Mouse (Mus musculus) liver, embryonic 12.5 days (tissue): Measurements from ENCODE around the gene Gse1. TPM values are rescaled to one million over a fixed set of nuclear protein-coding genes. Genes with fewer than 3 reads are reported as not detected.

Source experiments
- ATAC-seq: fragments of 200-750 bp; cut with Nextera tagmentation; 2 replicates; pipeline ENCODE4 v1.8.0; 2017; ENCODE audit warnings: moderate number of reproducible peaks, mild to moderate bottlenecking, moderate library complexity
- H3K27ac ChIP-seq: fragments of 300-500 bp; sonication (generic); 2 replicates; pipeline ENCODE4 v1.5.1; 2016; ENCODE audit warnings: mild to moderate bottlenecking
- H3K27me3 ChIP-seq: fragments of 300-500 bp; sonication (generic); replicated peaks from 2 replicates; pipeline ENCODE4 v1.6.1; 2016; ENCODE audit warnings: mild to moderate bottlenecking, moderate library complexity
- H3K36me3 ChIP-seq: fragments of 300-500 bp; sonication (generic); 2 replicates; pipeline ENCODE4 v1.6.1; 2016; ENCODE audit warnings: mild to moderate bottlenecking, moderate library complexity
- H3K4me1 ChIP-seq: fragments of 300-500 bp; sonication (generic); 2 replicates; pipeline ENCODE4 v1.6.1; 2016
- H3K4me2 ChIP-seq: fragments of 300-500 bp; sonication (generic); 2 replicates; pipeline ENCODE4 v1.6.1; 2016; ENCODE audit warnings: mild to moderate bottlenecking, moderate library complexity
- H3K4me3 ChIP-seq: fragments of 300-500 bp; sonication (generic); 2 replicates; pipeline ENCODE4 v1.5.1; 2016; ENCODE audit warnings: mild to moderate bottlenecking, moderate library complexity
- H3K9ac ChIP-seq: fragments of 300-500 bp; sonication (generic); 2 replicates; pipeline ENCODE4 v1.6.1; 2016; ENCODE audit warnings: mild to moderate bottlenecking, moderate library complexity
- H3K9me3 ChIP-seq: fragments of 300-500 bp; sonication (generic); replicated peaks from 2 replicates; pipeline ENCODE4 v1.6.1; 2016; ENCODE audit warnings: mild to moderate bottlenecking, moderate library complexity
- WGBS: fragments of 180-500 bp; shearing (Covaris S2); methylation state at CpG from one replicate; pipeline ENCODE4 v1.1.7; 2016; ENCODE audit not compliant: insufficient replicate concordance; 5-methylcytosine and 5-hydroxymethylcytosine counted together
- polyA plus RNA-seq: library from polyadenylated mRNA; unstranded; fragments of >200 nt; fragmentation: Nextera tagmentation; extraction: Ambion mirVana; gene quantifications from 2 replicates; pipeline ENCODE4 v1.2.1, GENCODE M21; 2016

The Gse1 gene
- polyA plus RNA-seq, 1 experiment from 2014 or later = 15.9 TPM

- H3K4me3 ChIP-seq = no peak overlapping the region
- no peak overlapping the region; the same call in 1 of the 2 replicates for H3K27ac ChIP-seq
- H3K4me2 ChIP-seq = no peak overlapping the region
- H3K4me1 ChIP-seq = peaks cover 100% of the 10 kb centered on the region
- WGBS = 53% methylated on average over 2 of the region's 2 CpGs
- H3K27me3 ChIP-seq = no peaks in the 10 kb centered on the region
- H3K9ac ChIP-seq = no peak overlapping the region
- H3K9me3 ChIP-seq = no peaks in the 10 kb centered on the region
- H3K36me3 ChIP-seq = peaks cover 30% of the 10 kb centered on the region
- ATAC-seq = no peak
Measured at GRCm38 (mm10) chr8:120506562-120506961, 278.3 kb downstream of the Gse1 start.

GRCm38 (mm10) chr8:120507290-120507689 lies 279.0 kb downstream of the Gse1 start:
- ATAC-seq = no peak
- no peaks in the 10 kb centered on the region for H3K27me3 ChIP-seq
- no peak overlapping the region for H3K27ac ChIP-seq
- H3K4me1 ChIP-seq = peaks cover 100% of the 10 kb centered on the region
- 86% methylated on average over 9 of the region's 9 CpGs for WGBS
- H3K4me3 ChIP-seq = no peak overlapping the region
- H3K4me2 ChIP-seq = no peak overlapping the region
- no peak overlapping the region for H3K9ac ChIP-seq
- H3K9me3 ChIP-seq = no peaks in the 10 kb centered on the region
- H3K36me3 ChIP-seq = peaks cover 38% of the 10 kb centered on the region

GRCm38 (mm10) chr8:120509136-120510034 lies 281.1 kb downstream of the Gse1 start:
- Histone ChIP-seq H3K9me3 (no peaks in the 10 kb centered on the region), H3K9ac (peak overlapping the region; percentile 49), H3K27ac (peak overlapping the region; percentile 69), H3K4me1 (peaks cover 100% of the 10 kb centered on the region), H3K4me2 (peak overlapping the region; percentile 63), H3K27me3 (no peaks in the 10 kb centered on the region), H3K36me3 (peaks cover 58% of the 10 kb centered on the region), H3K4me3 (peak overlapping the region; percentile 35)
- ATAC-seq = peak; percentile 73
- WGBS = 13% methylated on average over 21 of the region's 21 CpGs

GRCm38 (mm10) chr8:120510035-120510416 lies 281.8 kb downstream of the Gse1 start:
- ATAC-seq = 0 out of 2 replicates have a peak, but pooled peaks have one; percentile 16
- Histone ChIP-seq H3K4me2 (peak overlapping the region; percentile 63), H3K36me3 (peaks cover 64% of the 10 kb centered on the region), H3K9ac (0 out of 2 replicates have a peak overlapping the region, but pooled peaks have one; percentile 25), H3K27ac (peak overlapping the region; percentile 69), H3K27me3 (no peaks in the 10 kb centered on the region), H3K4me1 (peaks cover 100% of the 10 kb centered on the region), H3K4me3 (no peak overlapping the region), H3K9me3 (no peaks in the 10 kb centered on the region)
- WGBS = 10% methylated on average over 6 of the region's 6 CpGs

GRCm38 (mm10) chr8:120510863-120511457 lies 282.7 kb downstream of the Gse1 start:
- H3K4me2 ChIP-seq = no peak overlapping the region; the same call in 1 of the 2 replicates
- H3K4me3 ChIP-seq = no peak overlapping the region
- H3K9me3 ChIP-seq = no peaks in the 10 kb centered on the region
- 0 out of 2 replicates have a peak overlapping the region, but pooled peaks have one; percentile 25 for H3K9ac ChIP-seq
- peaks cover 100% of the 10 kb centered on the region for H3K4me1 ChIP-seq
- peak overlapping the region; percentile 46 for H3K27ac ChIP-seq
- peaks cover 64% of the 10 kb centered on the region for H3K36me3 ChIP-seq
- no peak for ATAC-seq
- WGBS = 29% methylated on average over 5 of the region's 5 CpGs
- H3K27me3 ChIP-seq = no peaks in the 10 kb centered on the region

GRCm38 (mm10) chr8:120511737-120512136 lies 283.5 kb downstream of the Gse1 start:
- H3K36me3 ChIP-seq = peaks cover 60% of the 10 kb centered on the region
- no peak overlapping the region for H3K4me3 ChIP-seq
- 57% methylated on average over 8 of the region's 8 CpGs for WGBS
- H3K9me3 ChIP-seq = no peaks in the 10 kb centered on the region
- H3K4me1 ChIP-seq = peaks cover 100% of the 10 kb centered on the region
- no peak overlapping the region for H3K9ac ChIP-seq
- no peaks in the 10 kb centered on the region for H3K27me3 ChIP-seq
- no peak overlapping the region for H3K4me2 ChIP-seq
- ATAC-seq = no peak
- 0 out of 2 replicates have a peak overlapping the region, but pooled peaks have one; percentile 46 for H3K27ac ChIP-seq

GRCm38 (mm10) chr8:120512326-120512725 lies 284.1 kb downstream of the Gse1 start:
- no peak overlapping the region for H3K4me2 ChIP-seq
- H3K4me3 ChIP-seq = no peak overlapping the region
- no peaks in the 10 kb centered on the region for H3K9me3 ChIP-seq
- H3K27me3 ChIP-seq = no peaks in the 10 kb centered on the region
- ATAC-seq = no peak
- H3K9ac ChIP-seq = no peak overlapping the region
- peaks cover 54% of the 10 kb centered on the region for H3K36me3 ChIP-seq
- WGBS = 73% methylated on average over 11 of the region's 11 CpGs
- peaks cover 100% of the 10 kb centered on the region for H3K4me1 ChIP-seq
- H3K27ac ChIP-seq = peak overlapping the region; percentile 15; the same call in 1 of the 2 replicates

GRCm38 (mm10) chr8:120513145-120513544 lies 284.9 kb downstream of the Gse1 start:
- H3K4me3 ChIP-seq = no peak overlapping the region
- peak overlapping the region; percentile 38; the same call in 1 of the 2 replicates for H3K27ac ChIP-seq
- peaks cover 100% of the 10 kb centered on the region for H3K4me1 ChIP-seq
- peak overlapping the region; percentile 1; the same call in 1 of the 2 replicates for H3K9ac ChIP-seq
- H3K9me3 ChIP-seq = no peaks in the 10 kb centered on the region
- H3K4me2 ChIP-seq = peak overlapping the region; percentile 27
- H3K36me3 ChIP-seq = peaks cover 52% of the 10 kb centered on the region
- no peak for ATAC-seq
- H3K27me3 ChIP-seq = no peaks in the 10 kb centered on the region
- WGBS = 66% methylated on average over 6 of the region's 6 CpGs

- Histone ChIP-seq H3K4me2 (peak overlapping the region; percentile 27), H3K36me3 (peaks cover 52% of the 10 kb centered on the region), H3K27ac (peak overlapping the region; percentile 38), H3K27me3 (no peaks in the 10 kb centered on the region), H3K4me1 (peaks cover 100% of the 10 kb centered on the region), H3K9me3 (no peaks in the 10 kb centered on the region), H3K4me3 (no peak overlapping the region), H3K9ac (no peak overlapping the region)
- ATAC-seq = no peak
- WGBS = 61% methylated on average over 26 of the region's 26 CpGs
Measured at GRCm38 (mm10) chr8:120513638-120514461, 285.6 kb downstream of the Gse1 start.

- 90% methylated on average over 2 of the region's 2 CpGs for WGBS
- peaks cover 66% of the 10 kb centered on the region for H3K36me3 ChIP-seq
Measured at GRCm38 (mm10) chr8:120515214-120515613, 287.0 kb downstream of the Gse1 start.

GRCm38 (mm10) chr8:120515650-120516049 lies 287.4 kb downstream of the Gse1 start:
- H3K27ac ChIP-seq = peak overlapping the region; percentile 45

More at GRCm38 (mm10) chr8:120515214-120515613, 287.0 kb downstream of the Gse1 start:
- Histone ChIP-seq H3K4me1 (peaks cover 100% of the 10 kb centered on the region), H3K4me2 (no peak overlapping the region), H3K4me3 (no peak overlapping the region), H3K27me3 (no peaks in the 10 kb centered on the region), H3K27ac (no peak overlapping the region), H3K9me3 (no peaks in the 10 kb centered on the region), H3K9ac (no peak overlapping the region)
- ATAC-seq = no peak

More at GRCm38 (mm10) chr8:120515650-120516049, 287.4 kb downstream of the Gse1 start:
- H3K4me2 ChIP-seq = no peak overlapping the region
- H3K4me3 ChIP-seq = no peak overlapping the region
- no peaks in the 10 kb centered on the region for H3K27me3 ChIP-seq
- H3K36me3 ChIP-seq = peaks cover 70% of the 10 kb centered on the region
- H3K9ac ChIP-seq = no peak overlapping the region
- no peak for ATAC-seq
- WGBS = 73% methylated on average over 6 of the region's 6 CpGs
- no peaks in the 10 kb centered on the region for H3K9me3 ChIP-seq
- H3K4me1 ChIP-seq = peaks cover 100% of the 10 kb centered on the region
